Mouse (Mus musculus): ENCODE data around the gene Cntf.
"Not testable (repeated sequence)": the region's sequence is repeated elsewhere in the genome, so short reads cannot be mapped to it uniquely, and the experiment has no call there.

Gene Cntf

DNA sequence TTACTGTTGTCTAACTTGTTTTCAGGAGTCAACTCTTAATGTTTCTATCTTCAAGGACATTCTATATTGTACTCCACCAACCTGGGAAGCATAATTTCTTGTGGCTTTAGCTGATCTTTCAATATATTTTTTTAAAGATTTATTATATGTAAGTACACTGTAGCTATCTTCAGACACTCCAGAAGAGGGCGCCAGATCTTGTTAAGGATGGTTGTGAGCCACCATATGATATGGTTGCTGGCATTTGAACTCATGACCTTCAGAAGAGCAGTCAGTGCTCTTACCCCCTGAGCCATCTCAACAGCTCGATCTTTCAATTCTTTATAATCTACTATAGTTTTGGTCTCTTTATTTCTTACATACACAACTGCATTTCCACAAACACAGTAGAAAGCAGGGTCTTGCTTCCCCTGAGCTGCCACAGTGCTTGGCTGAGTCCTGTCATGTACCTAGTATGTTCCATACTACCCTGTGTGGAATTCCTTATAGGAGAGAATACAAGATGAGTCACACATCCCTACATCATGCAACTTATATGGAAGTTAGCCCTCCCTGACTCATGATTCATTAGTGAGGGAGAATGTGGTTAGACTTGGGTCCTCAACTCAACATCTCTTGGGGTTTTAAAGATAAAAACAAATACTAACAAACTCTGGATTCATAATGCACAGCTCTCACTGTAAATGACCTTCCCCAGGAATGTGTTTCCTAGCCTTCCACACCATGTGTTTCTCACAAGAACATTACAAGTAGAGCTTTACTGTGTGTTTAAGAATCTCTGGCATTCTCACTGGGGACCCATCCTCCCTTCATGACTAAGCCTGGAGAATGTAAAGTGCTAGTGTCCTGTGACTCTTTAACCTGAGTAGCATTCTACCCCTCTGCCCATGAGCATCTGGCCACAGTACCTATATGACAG lies 3.0 kb downstream of the Cntf start:
- peak in 1 of 2 experiments; percentile 9 for DNase-seq

GRCm38 (mm10) chr19:12759656-12760055 lies 5.8 kb downstream of the Cntf start:
- peak in 1 of 2 experiments; percentile 10 for DNase-seq

- no peak for DNase-seq
Observed at GRCm38 (mm10) chr19:12758936-12759478, 6.4 kb downstream of the Cntf start.

GRCm38 (mm10) chr19:12756286-12756685 lies 9.1 kb downstream of the Cntf start:
- no peak for DNase-seq

GRCm38 (mm10) chr19:12731950-12732349 lies 33.5 kb downstream of the Cntf start:
- no peak for DNase-seq

DNA sequence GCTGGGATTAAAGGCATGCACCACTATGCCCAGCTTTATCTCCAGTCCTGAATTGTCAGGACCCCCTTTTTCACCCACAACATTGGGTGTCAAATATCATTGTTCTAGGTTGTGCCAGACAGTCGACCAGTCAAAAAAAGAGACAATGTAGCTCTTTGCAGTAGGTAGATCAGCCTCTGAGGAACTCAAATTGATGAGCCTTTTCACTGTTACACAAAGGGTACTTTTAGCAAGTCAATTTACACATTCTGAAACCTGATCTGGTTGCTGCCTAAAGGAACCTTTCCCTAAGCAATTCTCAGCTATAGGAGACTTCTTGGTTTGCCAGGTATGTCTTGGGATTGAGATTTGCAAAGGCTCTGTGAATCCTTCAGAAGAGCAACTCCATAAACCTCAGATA lies 34.4 kb downstream of the Cntf start:
- no peak for DNase-seq

DNA sequence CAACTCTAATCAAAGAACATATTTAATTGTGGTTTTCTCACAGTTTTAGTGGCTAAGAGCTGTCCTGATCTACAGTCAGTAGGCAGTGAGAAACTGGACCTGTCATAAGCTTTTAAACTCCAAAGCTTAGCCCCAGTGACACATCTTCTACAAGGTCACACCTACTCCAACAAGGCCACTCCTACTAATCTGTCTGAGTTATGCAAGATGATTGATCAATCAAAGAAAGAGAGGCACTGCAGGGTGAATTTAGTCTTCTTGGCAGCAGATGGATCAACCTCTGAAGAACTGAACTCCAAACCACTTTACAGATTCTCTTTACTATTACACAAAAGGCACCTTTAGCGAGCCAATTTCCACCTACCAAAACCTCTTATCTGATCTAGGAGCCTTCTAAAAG lies 39.6 kb downstream of the Cntf start:
- DNase-seq = no peak

DNA sequence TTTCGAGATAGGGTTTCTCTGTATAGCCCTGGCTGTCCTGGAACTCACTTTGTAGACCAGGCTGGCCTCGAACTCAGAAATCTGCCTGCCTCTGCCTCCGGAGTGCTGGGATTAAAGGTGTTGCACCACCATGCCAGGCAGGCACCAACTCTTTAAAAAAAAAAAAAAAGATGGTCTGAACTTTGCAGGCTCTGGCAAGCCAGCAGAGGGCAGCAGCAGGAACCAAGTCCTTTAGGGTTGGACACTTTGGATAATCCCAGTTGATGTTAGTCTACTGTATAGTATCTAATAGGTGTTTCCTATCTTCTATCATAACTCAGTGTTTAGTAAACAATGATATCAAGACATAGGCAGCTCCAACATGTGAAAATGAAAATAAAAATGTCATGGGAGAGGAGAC lies 43.1 kb downstream of the Cntf start:
- DNase-seq = peak; percentile 26 to 39

DNA sequence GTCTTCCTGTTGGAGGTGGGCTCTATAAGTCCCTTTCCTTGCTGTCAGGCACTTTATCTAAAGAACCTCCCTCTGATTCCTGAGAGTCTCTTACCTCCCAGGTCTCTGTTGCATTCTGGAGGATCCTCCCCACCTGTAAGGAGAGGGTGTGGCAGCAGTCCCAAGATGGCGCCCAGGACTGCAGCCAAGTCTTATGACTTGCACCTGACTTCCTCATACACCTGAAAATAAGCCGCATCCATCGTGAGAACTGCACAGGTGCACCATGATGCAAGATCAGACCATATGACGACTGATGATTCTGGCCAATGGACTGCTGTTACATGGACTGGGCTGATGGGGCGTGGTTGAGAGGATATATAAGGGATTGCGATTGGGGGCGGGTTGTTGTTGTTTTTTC lies 43.8 kb downstream of the Cntf start:
- not testable (repeated sequence) for DNase-seq

DNA sequence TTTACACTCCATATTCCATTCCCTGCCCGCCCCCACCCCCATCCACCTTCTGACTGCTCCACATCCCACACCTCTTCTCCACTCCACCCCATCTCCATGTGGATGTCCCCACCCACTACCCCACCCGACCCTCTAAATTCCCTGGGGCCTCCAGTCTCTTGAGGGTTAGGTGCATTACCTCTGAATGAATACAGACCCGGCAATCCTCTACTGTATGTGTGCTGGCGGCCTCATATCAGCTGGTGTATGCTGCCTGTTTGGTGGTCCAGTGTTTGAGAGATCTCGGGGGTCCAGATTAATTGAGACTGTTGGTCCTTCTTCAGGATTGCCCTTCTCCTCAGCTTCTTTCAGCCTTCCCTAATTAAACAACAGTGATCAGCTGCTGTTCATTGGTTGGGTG lies 44.5 kb downstream of the Cntf start:
- DNase-seq = not testable (repeated sequence)

- DNase-seq = no peak
Observed at GRCm38 (mm10) chr19:12720463-12720862, 45.0 kb downstream of the Cntf start.

- no peak for DNase-seq
Observed at GRCm38 (mm10) chr19:12719189-12719588, 46.2 kb downstream of the Cntf start.
